Mouse (Mus musculus) hindbrain, embryonic 15.5 days (tissue): ENCODE measurements around the gene Maz. TPM values are rescaled to one million over a fixed set of nuclear protein-coding genes. Genes with fewer than 3 reads are reported as not detected.

Source experiments
- ATAC-seq: fragments of 200-750 bp; cut with Nextera tagmentation; 2 replicates; pipeline ENCODE4 v1.8.0; 2017; ENCODE audit warnings: low read depth, moderate number of reproducible peaks, moderate TSS enrichment; ENCODE audit not compliant: low FRiP score
- H3K27ac ChIP-seq: fragments of 300-500 bp; sonication (generic); replicated peaks from 2 replicates; pipeline ENCODE4 v1.5.1; 2015; ENCODE audit warnings: mild to moderate bottlenecking, inconsistent platforms
- H3K27me3 ChIP-seq: fragments of 300-500 bp; sonication (generic); 2 replicates; pipeline ENCODE4 v1.6.1; 2015; ENCODE audit warnings: control low read depth, inconsistent platforms
- H3K36me3 ChIP-seq: fragments of 300-500 bp; sonication (generic); 2 replicates; pipeline ENCODE4 v1.6.1; 2015; ENCODE audit warnings: control low read depth, inconsistent platforms
- H3K4me1 ChIP-seq: fragments of 300-500 bp; sonication (generic); replicated peaks from 2 replicates; pipeline ENCODE4 v1.6.1; 2015; ENCODE audit warnings: control low read depth, inconsistent platforms
- H3K4me2 ChIP-seq: fragments of 300-500 bp; sonication (generic); 2 replicates; pipeline ENCODE4 v1.6.1; 2015; ENCODE audit warnings: moderate library complexity, mild to moderate bottlenecking, inconsistent platforms
- H3K4me3 ChIP-seq: fragments of 300-500 bp; sonication (generic); 2 replicates; pipeline ENCODE4 v1.5.1; 2015; ENCODE audit warnings: mild to moderate bottlenecking, inconsistent platforms
- H3K9ac ChIP-seq: fragments of 300-500 bp; sonication (generic); 2 replicates; pipeline ENCODE4 v1.6.1; 2015; ENCODE audit warnings: inconsistent platforms
- H3K9me3 ChIP-seq: fragments of 300-500 bp; sonication (generic); 2 replicates; pipeline ENCODE4 v1.6.1; 2016; ENCODE audit warnings: control low read depth, inconsistent platforms
- WGBS: fragments of 180-500 bp; shearing (Covaris S2); methylation state at CpG from one replicate; pipeline ENCODE4 v1.1.7; 2015; 5-methylcytosine and 5-hydroxymethylcytosine counted together
- polyA plus RNA-seq: library from polyadenylated mRNA; unstranded; fragments of >200 nt; fragmentation: Nextera tagmentation; extraction: Ambion mirVana; gene quantifications from 2 replicates; pipeline ENCODE4 v1.2.1, GENCODE M21; 2015

Maz gene
- polyA plus RNA-seq, 1 experiment from 2014 or later, result 87.3 TPM

GRCm38 (mm10) chr7:127026161-127026600 lies 656 bp downstream of the Maz start:
- ATAC-seq, result peak; percentile 4; the same call in 1 of the 2 replicates
- Histone ChIP-seq H3K4me3 (peak overlapping the region; percentile 74), H3K27me3 (no peaks in the 10 kb centered on the region), H3K4me2 (peak overlapping the region; percentile 89), H3K9ac (peak overlapping the region; percentile 89), H3K4me1 (peaks cover 51% of the 10 kb centered on the region), H3K36me3 (peaks cover 14% of the 10 kb centered on the region), H3K9me3 (no peaks in the 10 kb centered on the region), H3K27ac (peak overlapping the region; percentile 98)
- WGBS, result 1% methylated on average over 23 of the region's 48 CpGs

DNA sequence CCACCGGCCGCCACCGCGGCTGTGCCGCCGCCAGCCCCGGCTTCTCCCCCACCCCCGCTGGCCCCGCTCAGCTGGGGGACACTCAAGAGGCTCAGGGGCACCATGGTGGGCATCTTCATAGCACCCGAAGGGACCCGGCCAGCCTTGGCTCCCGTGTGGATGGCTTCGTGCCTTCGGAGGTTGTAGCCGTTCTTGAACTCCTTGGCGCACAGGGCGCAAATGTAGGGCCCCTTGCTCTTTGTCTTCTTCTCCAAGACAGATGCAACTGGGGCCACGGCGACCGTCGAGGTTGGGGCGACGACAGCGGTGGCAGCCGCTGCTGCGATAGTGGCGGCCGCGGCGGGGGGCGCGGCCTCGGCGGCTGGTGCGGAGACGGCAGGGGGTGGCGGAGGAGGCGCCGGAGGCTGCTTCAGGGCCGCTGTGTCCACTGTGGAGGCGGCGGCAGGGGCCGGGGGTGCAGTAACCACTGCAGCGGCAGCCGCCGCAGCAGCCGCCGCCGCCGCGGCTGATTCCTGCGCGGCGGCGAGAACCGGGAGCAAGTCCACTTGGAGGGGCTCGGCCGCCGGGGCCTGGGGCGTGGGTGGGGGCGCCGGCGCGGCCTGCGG lies 1.2 kb downstream of the Maz start:
- peaks cover 54% of the 10 kb centered on the region for H3K4me1 ChIP-seq
- H3K27ac ChIP-seq, result peak overlapping the region; percentile 98
- peak overlapping the region; percentile 89 for H3K4me2 ChIP-seq
- under 1% methylated on average over 43 of the region's 65 CpGs for WGBS
- peak overlapping the region; percentile 89 for H3K9ac ChIP-seq
- H3K36me3 ChIP-seq, result peaks cover 14% of the 10 kb centered on the region
- no peak for ATAC-seq
- H3K4me3 ChIP-seq, result peak overlapping the region; percentile 74
- no peaks in the 10 kb centered on the region for H3K27me3 ChIP-seq
- no peaks in the 10 kb centered on the region for H3K9me3 ChIP-seq

GRCm38 (mm10) chr7:127024755-127025555 lies 1.9 kb downstream of the Maz start:
- Histone ChIP-seq H3K9me3 (no peaks in the 10 kb centered on the region), H3K4me1 (peaks cover 61% of the 10 kb centered on the region), H3K4me2 (peak overlapping the region; percentile 89), H3K36me3 (peaks cover 14% of the 10 kb centered on the region), H3K27ac (peak overlapping the region; percentile 98), H3K4me3 (peak overlapping the region; percentile 74), H3K27me3 (no peaks in the 10 kb centered on the region), H3K9ac (peak overlapping the region; percentile 89)
- under 1% methylated on average over 30 of the region's 30 CpGs for WGBS
- ATAC-seq, result peak; percentile 24

GRCm38 (mm10) chr7:127023896-127024690 lies 2.7 kb downstream of the Maz start:
- peak overlapping the region; percentile 89 for H3K9ac ChIP-seq
- ATAC-seq, result no peak
- no peaks in the 10 kb centered on the region for H3K9me3 ChIP-seq
- WGBS, result 22% methylated on average over 19 of the region's 19 CpGs
- peaks cover 14% of the 10 kb centered on the region for H3K36me3 ChIP-seq
- no peaks in the 10 kb centered on the region for H3K27me3 ChIP-seq
- peak overlapping the region; percentile 89 for H3K4me2 ChIP-seq
- peaks cover 70% of the 10 kb centered on the region for H3K4me1 ChIP-seq
- H3K27ac ChIP-seq, result peak overlapping the region; percentile 98
- peak overlapping the region; percentile 74 for H3K4me3 ChIP-seq

- Histone ChIP-seq H3K27me3 (no peaks in the 10 kb centered on the region), H3K4me1 (peaks cover 74% of the 10 kb centered on the region), H3K36me3 (peaks cover 14% of the 10 kb centered on the region), H3K4me2 (peak overlapping the region; percentile 89), H3K9ac (peak overlapping the region; percentile 89), H3K9me3 (no peaks in the 10 kb centered on the region), H3K27ac (peak overlapping the region; percentile 18; the same call in 1 of the 2 replicates), H3K4me3 (peak overlapping the region; percentile 74)
- ATAC-seq, result no peak
- WGBS, result 79% methylated on average over 13 of the region's 13 CpGs
Measured at GRCm38 (mm10) chr7:127023272-127023691, 3.6 kb downstream of the Maz start.

DNA sequence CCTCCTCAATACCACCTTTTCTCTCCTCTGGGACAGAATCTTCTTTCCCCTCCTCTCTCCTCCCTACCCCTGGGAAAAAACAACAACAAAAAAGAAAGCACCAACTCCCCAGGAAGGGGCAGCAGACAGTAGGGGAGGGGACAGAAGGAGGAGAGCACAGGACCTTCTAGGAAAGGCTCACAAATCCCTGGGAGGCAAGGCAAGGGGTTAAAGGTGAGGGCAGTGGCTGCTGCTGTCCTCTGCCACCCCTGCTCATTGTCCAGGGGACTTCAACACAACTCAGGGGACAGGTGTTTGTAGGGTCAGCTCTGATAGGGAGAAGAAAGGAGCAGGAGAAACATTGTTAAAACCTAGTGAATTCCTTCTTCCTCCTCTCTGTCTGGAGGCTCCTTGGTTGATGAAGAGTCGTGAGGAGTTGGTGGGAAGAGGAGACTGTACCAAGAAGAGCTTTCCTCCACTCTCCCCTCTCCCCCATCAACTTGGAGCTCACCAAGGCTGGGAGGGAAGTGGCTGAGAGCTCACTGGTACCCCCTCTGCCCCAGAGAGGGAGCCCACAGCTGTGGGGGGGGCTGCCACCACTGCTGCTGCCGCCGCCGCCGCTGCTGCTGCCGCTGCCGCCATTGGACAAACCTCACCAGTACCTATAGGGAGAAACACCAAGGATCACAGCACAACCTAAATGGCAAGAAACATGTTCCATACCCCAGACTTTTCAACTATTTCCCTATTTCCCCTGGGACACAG lies 4.1 kb downstream of the Maz start:
- Histone ChIP-seq H3K4me1 (peaks cover 74% of the 10 kb centered on the region), H3K9ac (peak overlapping the region; percentile 89), H3K27me3 (no peaks in the 10 kb centered on the region), H3K36me3 (peaks cover 14% of the 10 kb centered on the region), H3K9me3 (no peaks in the 10 kb centered on the region), H3K4me2 (peak overlapping the region; percentile 89), H3K27ac (peak overlapping the region; percentile 18; the same call in 1 of the 2 replicates), H3K4me3 (peak overlapping the region; percentile 74; the same call in 1 of the 2 replicates)
- ATAC-seq, result no peak
- WGBS, result 79% methylated on average over 7 of the region's 7 CpGs

- H3K4me1 ChIP-seq, result peaks cover 75% of the 10 kb centered on the region
- peak overlapping the region; percentile 89 for H3K4me2 ChIP-seq
- peaks cover 14% of the 10 kb centered on the region for H3K36me3 ChIP-seq
- no peaks in the 10 kb centered on the region for H3K27me3 ChIP-seq
- WGBS, result 36% methylated on average over 5 of the region's 5 CpGs
- peak overlapping the region; percentile 44 for H3K4me3 ChIP-seq
- peak overlapping the region; percentile 74 for H3K9ac ChIP-seq
- no peaks in the 10 kb centered on the region for H3K9me3 ChIP-seq
- no peak for ATAC-seq
- peak overlapping the region; percentile 81 for H3K27ac ChIP-seq
Measured at GRCm38 (mm10) chr7:127021563-127022527, 5.0 kb downstream of the Maz start.

DNA sequence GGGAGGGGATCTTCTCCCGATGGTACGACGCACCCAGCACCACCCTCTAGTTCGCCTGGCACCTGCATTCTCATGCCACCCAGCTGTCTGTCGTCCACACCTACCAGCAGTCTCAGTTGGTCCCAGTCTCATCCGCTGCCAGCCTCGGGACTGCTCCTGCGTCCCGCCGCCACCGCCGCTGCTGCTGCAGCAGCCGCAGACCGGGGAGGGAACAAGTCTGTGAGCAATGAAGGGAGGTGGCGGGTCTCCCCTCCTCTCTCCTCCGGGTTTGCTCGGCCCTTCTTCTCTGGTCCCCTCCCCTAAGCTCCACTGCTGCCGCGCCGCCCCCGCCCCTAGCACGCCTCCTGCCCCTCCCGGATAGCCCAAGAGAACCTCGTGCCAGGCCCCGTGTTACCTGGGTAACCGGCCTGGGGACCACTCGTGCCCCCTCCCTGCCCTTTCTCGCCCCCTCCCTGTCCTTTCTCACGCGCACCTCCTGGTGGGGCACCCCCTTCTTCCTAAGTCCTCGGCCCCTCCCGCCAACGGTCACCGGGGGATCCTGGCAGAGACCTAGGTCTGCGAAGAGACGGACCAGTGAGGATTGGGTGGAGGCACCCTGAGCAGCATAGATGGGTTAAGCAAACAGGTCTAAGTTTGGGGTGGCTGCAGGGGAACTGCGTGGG lies 5.8 kb downstream of the Maz start, which contains the start of the genes Gm42742 and Prrt2:
TSS of gene Gm42742 (minus strand) at position 197 of the 662 bp plus-strand sequence.
TSS of gene Prrt2 (minus strand) at position 311 of the 662 bp plus-strand sequence.
- peaks cover 14% of the 10 kb centered on the region for H3K36me3 ChIP-seq
- peak within 1 kb of the TSS; percentile 81 for H3K27ac ChIP-seq
- no peaks in the 10 kb centered on the region for H3K27me3 ChIP-seq
- H3K4me3 ChIP-seq, result peak within 1 kb of the TSS; percentile 44
- H3K4me1 ChIP-seq, result peaks cover 78% of the 10 kb centered on the region
- ATAC-seq, result peak; percentile 21; the same call in 1 of the 2 replicates
- peak within 1 kb of the TSS; percentile 74 for H3K9ac ChIP-seq
- peak within 1 kb of the TSS; percentile 84 for H3K4me2 ChIP-seq
- WGBS, result 1% methylated on average over 37 of the region's 37 CpGs
- H3K9me3 ChIP-seq, result no peaks in the 10 kb centered on the region

DNA sequence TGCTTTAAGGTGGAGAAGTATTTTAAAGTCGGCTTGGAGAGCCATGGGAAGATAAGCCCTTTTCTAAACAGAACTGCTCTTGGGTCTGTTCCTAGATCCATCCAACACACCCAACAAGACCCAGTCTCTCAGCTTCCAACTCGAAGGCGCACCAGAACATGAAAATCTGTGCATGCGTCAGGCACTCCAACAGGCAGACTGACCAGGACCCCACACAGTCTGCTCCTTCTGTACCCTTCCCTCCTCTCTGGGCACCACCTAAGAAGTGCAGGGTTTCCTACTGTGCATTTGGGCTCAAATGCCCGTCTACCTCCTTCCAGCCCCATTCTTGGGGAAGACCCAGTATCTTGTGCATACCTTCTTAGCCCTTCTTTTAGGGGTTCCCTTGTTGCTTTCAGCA lies 6.3 kb downstream of the Maz start:
- H3K4me3 ChIP-seq, result peak overlapping the region; percentile 44
- H3K27me3 ChIP-seq, result no peaks in the 10 kb centered on the region
- ATAC-seq, result no peak
- peak overlapping the region; percentile 74 for H3K9ac ChIP-seq
- peaks cover 17% of the 10 kb centered on the region for H3K36me3 ChIP-seq
- 31% methylated on average over 5 of the region's 5 CpGs for WGBS
- H3K4me2 ChIP-seq, result peak overlapping the region; percentile 84
- no peaks in the 10 kb centered on the region for H3K9me3 ChIP-seq
- H3K27ac ChIP-seq, result peak overlapping the region; percentile 81
- H3K4me1 ChIP-seq, result peaks cover 84% of the 10 kb centered on the region

GRCm38 (mm10) chr7:127020031-127020430 lies 6.8 kb downstream of the Maz start:
- Histone ChIP-seq H3K27ac (peak overlapping the region; percentile 81), H3K4me1 (peaks cover 87% of the 10 kb centered on the region), H3K4me2 (peak overlapping the region; percentile 84), H3K9ac (peak overlapping the region; percentile 74), H3K9me3 (no peaks in the 10 kb centered on the region), H3K27me3 (no peaks in the 10 kb centered on the region), H3K4me3 (peak overlapping the region; percentile 44), H3K36me3 (peaks cover 22% of the 10 kb centered on the region)
- 56% methylated on average over 3 of the region's 3 CpGs for WGBS
- no peak for ATAC-seq
